Mouse (Mus musculus) limb, embryonic 12.5 days (tissue): ENCODE results near the gene Itfg1. TPM values are rescaled to one million over a fixed set of nuclear protein-coding genes. Genes with fewer than 3 reads are reported as not detected.
"Not testable (repeated sequence)": the region's sequence is repeated elsewhere in the genome, so short reads cannot be mapped to it uniquely, and the experiment has no call there.

Experiments used
- ATAC-seq: fragments of 200-750 bp; cut with Nextera tagmentation; 2 replicates; pipeline ENCODE4 v1.8.0; 2017; ENCODE audit warnings: low read depth, moderate TSS enrichment; ENCODE audit not compliant: insufficient number of reproducible peaks, insufficient read depth, low FRiP score, low TSS enrichment
- H3K27ac ChIP-seq: fragments of 300-500 bp; sonication (generic); 2 replicates; pipeline ENCODE4 v1.5.1; 2016; ENCODE audit warnings: mild to moderate bottlenecking, moderate library complexity
- H3K27me3 ChIP-seq: fragments of 300-500 bp; sonication (generic); 2 replicates; pipeline ENCODE4 v1.6.1; 2016; ENCODE audit warnings: mild to moderate bottlenecking, moderate library complexity
- H3K36me3 ChIP-seq: fragments of 300-500 bp; sonication (generic); 2 replicates; pipeline ENCODE4 v1.6.1; 2016; ENCODE audit warnings: mild to moderate bottlenecking, moderate library complexity
- H3K4me1 ChIP-seq: fragments of 300-500 bp; sonication (generic); replicated peaks from 2 replicates; pipeline ENCODE4 v1.6.1; 2016
- H3K4me2 ChIP-seq: fragments of 300-500 bp; sonication (generic); 2 replicates; pipeline ENCODE4 v1.6.1; 2016; ENCODE audit warnings: mild to moderate bottlenecking, moderate library complexity
- H3K4me3 ChIP-seq: fragments of 300-500 bp; sonication (generic); replicated peaks from 2 replicates; pipeline ENCODE4 v1.5.1; 2016; ENCODE audit warnings: mild to moderate bottlenecking
- H3K9ac ChIP-seq: fragments of 300-500 bp; sonication (generic); replicated peaks from 2 replicates; pipeline ENCODE4 v1.6.1; 2016; ENCODE audit warnings: mild to moderate bottlenecking, moderate library complexity
- H3K9me3 ChIP-seq: fragments of 300-500 bp; sonication (generic); 2 replicates; pipeline ENCODE4 v1.6.1; 2016; ENCODE audit warnings: mild to moderate bottlenecking, moderate library complexity
- WGBS: fragments of 180-500 bp; shearing (Covaris S2); methylation state at CpG from one replicate; pipeline ENCODE4 v1.1.7; 2016; 5-methylcytosine and 5-hydroxymethylcytosine counted together
- polyA plus RNA-seq: library from polyadenylated mRNA; unstranded; fragments of >200 nt; fragmentation: Nextera tagmentation; extraction: Ambion mirVana; gene quantifications from 2 replicates; pipeline ENCODE4 v1.2.1, GENCODE M21; 2016

The Itfg1 gene
- polyA plus RNA-seq: 66.6 and 67.9 TPM in 2 replicates

- peak within 1 kb of the TSS; percentile 96 for H3K27ac ChIP-seq
- peak within 1 kb of the TSS; percentile 80 for H3K4me3 ChIP-seq
- H3K9ac ChIP-seq: peak within 1 kb of the TSS; percentile 92
- WGBS: under 1% methylated on average over 54 of the region's 54 CpGs
- ATAC-seq: peak; percentile 95
- H3K4me2 ChIP-seq: peak within 1 kb of the TSS; percentile 74
- no peaks in the 10 kb centered on the region for H3K27me3 ChIP-seq
- H3K4me1 ChIP-seq: peaks cover 11% of the 10 kb centered on the region
- peaks cover 13% of the 10 kb centered on the region for H3K36me3 ChIP-seq
- H3K9me3 ChIP-seq: no peaks in the 10 kb centered on the region; the same call in 1 of the 2 replicates
These were observed at the start of gene Itfg1, which contains the start of gene Phkb for GRCm38 (mm10) chr8:85840657-85841488. Itfg1 (minus strand) TSS chr8:85840921. Phkb (plus strand) TSS chr8:85840959.

- no peaks in the 10 kb centered on the region for H3K9me3 ChIP-seq
- 96% methylated on average over 3 of the region's 3 CpGs for WGBS
- H3K4me3 ChIP-seq: no peak overlapping the region
- no peak overlapping the region for H3K9ac ChIP-seq
- H3K4me2 ChIP-seq: no peak overlapping the region
- peaks cover 26% of the 10 kb centered on the region for H3K36me3 ChIP-seq
- ATAC-seq: no peak
- H3K4me1 ChIP-seq: no peaks in the 10 kb centered on the region
- no peak overlapping the region for H3K27ac ChIP-seq
- H3K27me3 ChIP-seq: no peaks in the 10 kb centered on the region
These were observed 44.1 kb upstream of the Itfg1 start for GRCm38 (mm10) chr8:85884811-85885210.

- H3K9me3 ChIP-seq: no peaks in the 10 kb centered on the region
- H3K4me2 ChIP-seq: no peak overlapping the region
- WGBS: 92% methylated on average over 7 of the region's 7 CpGs
- no peaks in the 10 kb centered on the region for H3K27me3 ChIP-seq
- no peak for ATAC-seq
- no peak overlapping the region for H3K4me3 ChIP-seq
- H3K36me3 ChIP-seq: peaks cover 31% of the 10 kb centered on the region
- no peak overlapping the region for H3K27ac ChIP-seq
- no peaks in the 10 kb centered on the region for H3K4me1 ChIP-seq
- H3K9ac ChIP-seq: no peak overlapping the region
These were observed 38.9 kb upstream of the Itfg1 start for GRCm38 (mm10) chr8:85879624-85880023.

- H3K4me1 ChIP-seq: no peaks in the 10 kb centered on the region
- no peak overlapping the region for H3K4me3 ChIP-seq
- no peak overlapping the region for H3K27ac ChIP-seq
- no peaks in the 10 kb centered on the region for H3K9me3 ChIP-seq
- ATAC-seq: no peak
- no peak overlapping the region for H3K9ac ChIP-seq
- no peaks in the 10 kb centered on the region for H3K27me3 ChIP-seq
- H3K36me3 ChIP-seq: peaks cover 25% of the 10 kb centered on the region
- H3K4me2 ChIP-seq: no peak overlapping the region
- WGBS: 95% methylated on average over 8 of the region's 8 CpGs
These were observed 37.3 kb upstream of the Itfg1 start for GRCm38 (mm10) chr8:85877976-85878375.

- no peak overlapping the region for H3K27ac ChIP-seq
- no peak overlapping the region for H3K9ac ChIP-seq
- no peak overlapping the region for H3K4me2 ChIP-seq
- H3K4me1 ChIP-seq: no peaks in the 10 kb centered on the region
- no peak for ATAC-seq
- no peaks in the 10 kb centered on the region for H3K36me3 ChIP-seq
- 59% methylated on average over 2 of the region's 2 CpGs for whole genome bisulfite sequencing
- H3K27me3 ChIP-seq: no peaks in the 10 kb centered on the region
- no peak overlapping the region for H3K4me3 ChIP-seq
- no peaks in the 10 kb centered on the region for H3K9me3 ChIP-seq
These were observed 30.9 kb upstream of the Itfg1 start for GRCm38 (mm10) chr8:85871660-85872059.

- no peaks in the 10 kb centered on the region for H3K9me3 ChIP-seq
- H3K4me2 ChIP-seq: no peak overlapping the region
- no peak overlapping the region for H3K27ac ChIP-seq
- no peak overlapping the region for H3K9ac ChIP-seq
- no peaks in the 10 kb centered on the region for H3K4me1 ChIP-seq
- H3K4me3 ChIP-seq: no peak overlapping the region
- ATAC-seq: no peak
- H3K36me3 ChIP-seq: no peaks in the 10 kb centered on the region
- no peaks in the 10 kb centered on the region for H3K27me3 ChIP-seq
- 91% methylated on average over 1 of the region's 1 CpGs for WGBS
These were observed 21.7 kb upstream of the Itfg1 start for GRCm38 (mm10) chr8:85862381-85862780.

- no peak for ATAC-seq
- no peaks in the 10 kb centered on the region for H3K27me3 ChIP-seq
- H3K36me3 ChIP-seq: no peaks in the 10 kb centered on the region
- WGBS: 66% methylated on average over 5 of the region's 5 CpGs
- H3K9me3 ChIP-seq: no peaks in the 10 kb centered on the region
- H3K4me3 ChIP-seq: no peak overlapping the region
- H3K4me2 ChIP-seq: no peak overlapping the region
- no peak overlapping the region for H3K9ac ChIP-seq
- H3K27ac ChIP-seq: no peak overlapping the region
- H3K4me1 ChIP-seq: no peaks in the 10 kb centered on the region
These were observed 19.9 kb upstream of the Itfg1 start for GRCm38 (mm10) chr8:85860612-85861011.

GRCm38 (mm10) chr8:85857227-85857896 is 16.6 kb upstream of the Itfg1 start:
- H3K4me1 ChIP-seq, ATAC-seq, H3K36me3 ChIP-seq, H3K4me3 ChIP-seq, H3K27me3 ChIP-seq, H3K9me3 ChIP-seq, H3K4me2 ChIP-seq, H3K27ac ChIP-seq, H3K9ac ChIP-seq: not testable (repeated sequence)
- WGBS: 45% methylated on average over 11 of the region's 11 CpGs

GRCm38 (mm10) chr8:85854220-85855123 is 13.8 kb upstream of the Itfg1 start:
- Histone ChIP-seq H3K9ac (no peak overlapping the region), H3K4me1 (no peaks in the 10 kb centered on the region), H3K27me3 (no peaks in the 10 kb centered on the region), H3K4me3 (no peak overlapping the region), H3K27ac (no peak overlapping the region), H3K9me3 (no peaks in the 10 kb centered on the region), H3K36me3 (peaks cover 12% of the 10 kb centered on the region), H3K4me2 (no peak overlapping the region)
- no peak for ATAC-seq
- 88% methylated on average over 19 of the region's 19 CpGs for WGBS

GRCm38 (mm10) chr8:85845887-85846286 is 5.2 kb upstream of the Itfg1 start:
- peaks cover 3% of the 10 kb centered on the region; the same call in 1 of the 2 replicates for H3K4me1 ChIP-seq
- ATAC-seq: no peak
- H3K4me3 ChIP-seq: no peak overlapping the region
- no peaks in the 10 kb centered on the region; the same call in 1 of the 2 replicates for H3K9me3 ChIP-seq
- H3K4me2 ChIP-seq: no peak overlapping the region
- no peak overlapping the region for H3K9ac ChIP-seq
- H3K36me3 ChIP-seq: peaks cover 7% of the 10 kb centered on the region
- H3K27ac ChIP-seq: no peak overlapping the region
- H3K27me3 ChIP-seq: no peaks in the 10 kb centered on the region

GRCm38 (mm10) chr8:85841489-85841795 is 721 bp upstream of the Itfg1 start:
- peak overlapping the region; percentile 96 for H3K27ac ChIP-seq

More at GRCm38 (mm10) chr8:85841489-85841795, 721 bp upstream of the Itfg1 start:
- Histone ChIP-seq H3K4me3 (peak overlapping the region; percentile 80), H3K9ac (peak overlapping the region; percentile 92), H3K4me2 (peak overlapping the region; percentile 74), H3K9me3 (no peaks in the 10 kb centered on the region; the same call in 1 of the 2 replicates), H3K36me3 (peaks cover 13% of the 10 kb centered on the region), H3K27me3 (no peaks in the 10 kb centered on the region), H3K4me1 (peaks cover 11% of the 10 kb centered on the region)
- WGBS: 7% methylated on average over 4 of the region's 4 CpGs
- ATAC-seq: no peak
